Mouse (Mus musculus) kidney, embryonic 16.5 days (tissue): ENCODE results near the gene Mcm10. TPM values are rescaled to one million over a fixed set of nuclear protein-coding genes. Genes with fewer than 3 reads are reported as not detected.

Experiments
- ATAC-seq: fragments of 200-750 bp; cut with Nextera tagmentation; 2 replicates; pipeline ENCODE4 v1.8.0; 2017; ENCODE audit warnings: moderate TSS enrichment; ENCODE audit not compliant: low FRiP score, low TSS enrichment
- H3K27ac ChIP-seq: fragments of 300-500 bp; sonication (generic); 2 replicates; pipeline ENCODE4 v1.5.1; 2014; ENCODE audit warnings: low read length
- H3K27me3 ChIP-seq: fragments of 300-500 bp; sonication (generic); 2 replicates; pipeline ENCODE4 v1.6.1; 2014; ENCODE audit warnings: low read length, control low read depth, mixed read lengths; ENCODE audit not compliant: insufficient read depth
- H3K36me3 ChIP-seq: fragments of 300-500 bp; sonication (generic); 2 replicates; pipeline ENCODE4 v1.6.1; 2014; ENCODE audit warnings: low read length, control low read depth, mixed read lengths; ENCODE audit not compliant: insufficient read depth
- H3K4me1 ChIP-seq: fragments of 300-500 bp; sonication (generic); 2 replicates; pipeline ENCODE4 v1.6.1; 2014; ENCODE audit warnings: low read length, control low read depth, mixed read lengths; ENCODE audit not compliant: insufficient read depth
- H3K4me2 ChIP-seq: fragments of 300-500 bp; sonication (generic); replicated peaks from 2 replicates; pipeline ENCODE4 v1.6.1; 2014; ENCODE audit warnings: low read depth, low read length
- H3K4me3 ChIP-seq: fragments of 300-500 bp; sonication (generic); 2 replicates; pipeline ENCODE4 v1.5.1; 2014; ENCODE audit warnings: mild to moderate bottlenecking, low read length
- H3K9ac ChIP-seq: fragments of 300-500 bp; sonication (generic); replicated peaks from 2 replicates; pipeline ENCODE4 v1.6.1; 2014; ENCODE audit warnings: low read length
- H3K9me3 ChIP-seq: fragments of 300-500 bp; sonication (generic); 2 replicates; pipeline ENCODE4 v1.6.1; 2016; ENCODE audit warnings: low read length, control low read depth
- WGBS: fragments of 180-500 bp; shearing (Covaris S2); extraction: QIAGEN DNeasy Blood & Tissue Kit; methylation state at CpG from one replicate; pipeline ENCODE4 v1.1.7; 2014; 5-methylcytosine and 5-hydroxymethylcytosine counted together
- polyA plus RNA-seq: library from polyadenylated mRNA; unstranded; fragments of >200 nt; fragmentation: Nextera tagmentation; extraction: Ambion mirVana; gene quantifications from 2 replicates; pipeline ENCODE4 v1.2.1, GENCODE M21; 2015

Gene Mcm10
- polyA plus RNA-seq, 1 experiment from 2014 or later = 34.0 TPM

GRCm38 (mm10) chr2:5016922-5017321 is 4.3 kb upstream of the Mcm10 start:
- WGBS = 95% methylated on average over 7 of the region's 7 CpGs
- no peak overlapping the region for H3K4me2 ChIP-seq
- no peak overlapping the region for H3K9ac ChIP-seq
- no peaks in the 10 kb centered on the region for H3K9me3 ChIP-seq
- H3K36me3 ChIP-seq = no peaks in the 10 kb centered on the region
- H3K27ac ChIP-seq = no peak overlapping the region
- no peaks in the 10 kb centered on the region for H3K4me1 ChIP-seq
- no peak overlapping the region for H3K4me3 ChIP-seq
- no peak for ATAC-seq
- H3K27me3 ChIP-seq = no peaks in the 10 kb centered on the region

GRCm38 (mm10) chr2:5015527-5015926 is 2.9 kb upstream of the Mcm10 start:
- Histone ChIP-seq H3K4me2 (no peak overlapping the region), H3K9ac (no peak overlapping the region), H3K4me1 (peaks cover 7% of the 10 kb centered on the region), H3K36me3 (no peaks in the 10 kb centered on the region), H3K9me3 (no peaks in the 10 kb centered on the region), H3K4me3 (no peak overlapping the region), H3K27ac (no peak overlapping the region), H3K27me3 (no peaks in the 10 kb centered on the region)
- WGBS = 93% methylated on average over 6 of the region's 6 CpGs
- no peak for ATAC-seq

GRCm38 (mm10) chr2:5014616-5015015 is 2.0 kb upstream of the Mcm10 start:
- no peaks in the 10 kb centered on the region for H3K36me3 ChIP-seq
- no peak overlapping the region for H3K9ac ChIP-seq
- no peak overlapping the region for H3K4me2 ChIP-seq
- ATAC-seq = no peak
- peaks cover 7% of the 10 kb centered on the region for H3K4me1 ChIP-seq
- H3K27ac ChIP-seq = no peak overlapping the region
- 71% methylated on average over 7 of the region's 7 CpGs for WGBS
- H3K9me3 ChIP-seq = no peaks in the 10 kb centered on the region
- no peak overlapping the region for H3K4me3 ChIP-seq
- no peaks in the 10 kb centered on the region for H3K27me3 ChIP-seq

GRCm38 (mm10) chr2:5011898-5012490 is 597 bp downstream of the Mcm10 start:
- peaks cover 13% of the 10 kb centered on the region for H3K36me3 ChIP-seq
- no peak overlapping the region for H3K27ac ChIP-seq
- peak overlapping the region; percentile 85 for H3K4me3 ChIP-seq
- no peak for ATAC-seq
- H3K4me1 ChIP-seq = peaks cover 7% of the 10 kb centered on the region
- no peaks in the 10 kb centered on the region for H3K9me3 ChIP-seq
- 11% methylated on average over 8 of the region's 8 CpGs for WGBS
- peak overlapping the region; percentile 71 for H3K9ac ChIP-seq
- H3K4me2 ChIP-seq = peak overlapping the region; percentile 60
- no peaks in the 10 kb centered on the region for H3K27me3 ChIP-seq

- no peak overlapping the region for H3K9ac ChIP-seq
- H3K4me2 ChIP-seq = no peak overlapping the region
- H3K9me3 ChIP-seq = no peaks in the 10 kb centered on the region
- 98% methylated on average over 4 of the region's 4 CpGs for WGBS
- H3K27me3 ChIP-seq = no peaks in the 10 kb centered on the region
- peaks cover 29% of the 10 kb centered on the region for H3K36me3 ChIP-seq
- H3K4me1 ChIP-seq = peaks cover 7% of the 10 kb centered on the region
- no peak for ATAC-seq
- H3K4me3 ChIP-seq = no peak overlapping the region
- H3K27ac ChIP-seq = no peak overlapping the region
These were observed 5.5 kb downstream of the Mcm10 start for GRCm38 (mm10) chr2:5007107-5007506.

GRCm38 (mm10) chr2:5001266-5001665 is 11.3 kb downstream of the Mcm10 start:
- H3K9ac ChIP-seq = no peak overlapping the region
- no peaks in the 10 kb centered on the region for H3K27me3 ChIP-seq
- 92% methylated on average over 6 of the region's 6 CpGs for WGBS
- no peak overlapping the region for H3K4me2 ChIP-seq
- no peaks in the 10 kb centered on the region for H3K4me1 ChIP-seq
- no peak for ATAC-seq
- H3K27ac ChIP-seq = no peak overlapping the region
- H3K36me3 ChIP-seq = peaks cover 48% of the 10 kb centered on the region
- H3K9me3 ChIP-seq = no peaks in the 10 kb centered on the region
- no peak overlapping the region for H3K4me3 ChIP-seq

GRCm38 (mm10) chr2:4998905-4999304 is 13.7 kb downstream of the Mcm10 start:
- Histone ChIP-seq H3K27ac (no peak overlapping the region), H3K4me2 (no peak overlapping the region), H3K27me3 (no peaks in the 10 kb centered on the region), H3K36me3 (peaks cover 58% of the 10 kb centered on the region), H3K4me3 (no peak overlapping the region), H3K9me3 (no peaks in the 10 kb centered on the region), H3K4me1 (no peaks in the 10 kb centered on the region), H3K9ac (no peak overlapping the region)
- no peak for ATAC-seq
- WGBS = 81% methylated on average over 3 of the region's 3 CpGs

- Histone ChIP-seq H3K27ac (no peak overlapping the region), H3K36me3 (peaks cover 66% of the 10 kb centered on the region), H3K4me1 (no peaks in the 10 kb centered on the region), H3K9me3 (no peaks in the 10 kb centered on the region), H3K4me3 (no peak overlapping the region), H3K27me3 (no peaks in the 10 kb centered on the region), H3K9ac (no peak overlapping the region), H3K4me2 (no peak overlapping the region)
- 87% methylated on average over 6 of the region's 6 CpGs for WGBS
- peak; percentile 61; the same call in 1 of the 2 replicates for ATAC-seq
These were observed 16.2 kb downstream of the Mcm10 start for GRCm38 (mm10) chr2:4996421-4996824.

GRCm38 (mm10) chr2:4995646-4996045 is 16.9 kb downstream of the Mcm10 start:
- 93% methylated on average over 11 of the region's 11 CpGs for WGBS
- no peak overlapping the region for H3K27ac ChIP-seq
- H3K9me3 ChIP-seq = no peaks in the 10 kb centered on the region
- H3K4me2 ChIP-seq = no peak overlapping the region
- ATAC-seq = no peak
- H3K9ac ChIP-seq = no peak overlapping the region
- no peak overlapping the region for H3K4me3 ChIP-seq
- H3K36me3 ChIP-seq = peaks cover 70% of the 10 kb centered on the region
- H3K27me3 ChIP-seq = no peaks in the 10 kb centered on the region
- H3K4me1 ChIP-seq = no peaks in the 10 kb centered on the region

- Histone ChIP-seq H3K9me3 (no peaks in the 10 kb centered on the region), H3K27ac (no peak overlapping the region), H3K36me3 (peaks cover 63% of the 10 kb centered on the region), H3K4me3 (no peak overlapping the region), H3K4me2 (no peak overlapping the region), H3K27me3 (no peaks in the 10 kb centered on the region), H3K4me1 (no peaks in the 10 kb centered on the region), H3K9ac (no peak overlapping the region)
- no peak for ATAC-seq
- WGBS = 92% methylated on average over 4 of the region's 4 CpGs
These were observed 18.2 kb downstream of the Mcm10 start for GRCm38 (mm10) chr2:4994436-4994835.
